Mouse (Mus musculus): ENCODE data around the gene Gm10282.
A peak's percentile ranks its signal among the peaks of the same experiment; 100 is the strongest.

The Gm10282 gene

GRCm38 (mm10) chr8:72259862-72260261 lies 45.2 kb downstream of the Gm10282 start:
- DNase-seq, result no peak

DNA sequence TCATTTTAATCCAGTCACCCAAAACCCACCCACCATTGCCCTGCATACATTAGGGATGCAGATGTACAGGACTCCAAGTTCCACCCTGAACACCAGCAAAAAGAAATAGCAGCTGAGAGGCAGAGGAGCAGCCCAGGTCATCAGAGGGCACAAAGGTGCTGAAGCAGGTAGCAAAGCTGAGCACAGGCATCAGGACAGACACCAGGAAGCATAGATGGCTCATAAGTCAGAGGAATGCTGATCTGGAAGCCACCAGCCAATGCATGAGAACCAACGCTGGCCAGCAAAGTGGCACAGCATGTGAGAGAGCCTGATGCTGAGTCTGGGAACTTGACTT lies 47.2 kb downstream of the Gm10282 start:
- DNase-seq, result no peak

GRCm38 (mm10) chr8:72257171-72257901 lies 47.7 kb downstream of the Gm10282 start:
- peak; percentile 70 for DNase-seq

Measured in lung, postnatal 36 days (tissue).